Mouse (Mus musculus): Measurements from ENCODE around the gene Rnf103. TPM values are rescaled to one million over a fixed set of nuclear protein-coding genes. Genes with fewer than 3 reads are reported as not detected.

Gene Rnf103
- polyA plus RNA-seq, 1 experiment from 2014 or later = 18.9 TPM

DNA sequence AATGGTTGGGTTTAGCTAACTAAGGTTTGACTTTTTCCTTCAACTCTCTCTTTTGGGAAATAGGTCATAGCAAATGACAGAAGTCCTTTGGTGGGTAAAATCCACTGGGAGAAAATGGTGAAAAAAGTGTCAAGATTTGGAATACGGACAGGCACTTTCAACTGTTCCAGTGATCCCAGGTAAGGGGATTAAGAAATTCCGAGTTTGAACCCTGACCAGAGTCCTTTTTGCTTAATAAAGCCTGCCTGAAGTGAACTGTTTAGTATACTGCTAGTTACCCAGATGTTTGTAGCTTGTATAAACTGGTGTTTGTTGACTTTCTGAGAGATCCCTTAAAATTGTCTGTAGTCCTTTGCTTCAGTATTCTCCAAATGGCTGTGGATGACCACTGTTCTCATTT is 12.0 kb downstream of the Rnf103 start:
- no peak overlapping the region for H3K4me2 ChIP-seq (replicated peaks; ENCODE audit: low read depth, low read length)
- H3K4me3 ChIP-seq (ENCODE audit: low read depth, low read length) = no peak overlapping the region
- H3K36me3 ChIP-seq (ENCODE audit: insufficient read depth, low read length) = 0 out of 2 replicates have a peak, but pooled peaks cover 4% of the 10 kb centered on the region
- H3K27ac ChIP-seq (ENCODE audit: low read length) = no peak overlapping the region
- ATAC-seq (no peak), DNase-seq (ENCODE audit: low spot score) (no peak)
- TF ChIP-seq EP300 (IDR thresholded peaks at IDR 0.05) (no peak), CTCF (IDR thresholded peaks at IDR 0.05) (no peak)
- no peaks in the 10 kb centered on the region for H3K27me3 ChIP-seq (replicated peaks; ENCODE audit: insufficient read depth, low read length)
- H3K4me1 ChIP-seq (ENCODE audit: insufficient read depth, low read depth, low read length) = no peaks in the 10 kb centered on the region
- no peaks in the 10 kb centered on the region for H3K9me3 ChIP-seq (ENCODE audit: low read length)
- H3K9ac ChIP-seq (replicated peaks; ENCODE audit: low read depth) = no peak overlapping the region
- WGBS = 92% methylated on average over 2 of the region's 2 CpGs

DNA sequence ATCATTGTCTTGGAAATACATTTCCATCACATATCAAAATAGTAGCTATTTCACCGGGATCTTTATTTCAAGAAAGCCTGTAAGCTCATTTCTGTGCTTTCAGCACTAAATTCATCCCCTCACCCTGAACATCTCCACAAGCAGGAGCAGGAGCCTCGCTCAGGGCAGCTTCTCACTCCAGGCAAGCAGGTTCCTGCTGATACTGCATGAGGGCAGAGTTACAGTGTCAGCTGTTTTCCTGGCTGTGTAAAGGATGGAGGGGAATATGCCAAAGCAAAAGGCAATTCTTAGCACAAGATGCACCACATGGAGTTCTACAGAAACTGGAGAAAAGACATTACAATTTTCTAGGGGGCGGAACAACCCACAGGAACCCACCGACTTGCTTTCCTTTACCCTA is 25.8 kb downstream of the Rnf103 start:
- Histone ChIP-seq H3K4me3 (ENCODE audit: low read depth, low read length) (no peak overlapping the region), H3K36me3 (ENCODE audit: insufficient read depth, low read length) (no peaks in the 10 kb centered on the region), H3K27ac (ENCODE audit: low read length) (no peak overlapping the region), H3K4me2 (replicated peaks; ENCODE audit: low read depth, low read length) (no peak overlapping the region), H3K4me1 (ENCODE audit: insufficient read depth, low read depth, low read length) (no peaks in the 10 kb centered on the region), H3K9me3 (ENCODE audit: low read length) (no peaks in the 10 kb centered on the region), H3K9ac (replicated peaks; ENCODE audit: low read depth) (no peak overlapping the region), H3K27me3 (replicated peaks; ENCODE audit: insufficient read depth, low read length) (no peaks in the 10 kb centered on the region)
- no peak for ATAC-seq
- 84% methylated on average over 4 of the region's 4 CpGs for WGBS
- no peak for DNase-seq (ENCODE audit: low spot score)
- TF ChIP-seq CTCF (IDR thresholded peaks at IDR 0.05) (no peak), EP300 (IDR thresholded peaks at IDR 0.05) (no peak)

DNA sequence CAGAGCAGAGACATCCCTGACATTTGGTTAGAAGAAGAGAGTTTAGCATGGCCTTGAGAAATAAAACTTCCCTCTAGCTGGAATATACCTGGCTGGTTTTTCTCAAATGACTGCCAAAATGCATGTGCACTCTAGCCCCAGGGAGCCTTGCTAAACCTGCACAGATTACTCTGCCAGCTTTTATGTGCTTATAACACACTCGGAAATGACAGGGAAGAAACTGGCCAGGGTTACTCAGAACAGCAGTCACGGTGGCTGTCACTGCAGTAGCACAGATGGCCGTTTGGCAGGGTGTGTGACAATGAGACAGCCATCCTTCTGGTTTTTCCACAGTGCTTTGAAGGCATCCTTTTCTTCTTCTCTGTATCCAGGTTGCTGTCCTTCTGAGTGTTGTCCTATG is 31.9 kb downstream of the Rnf103 start:
- no peaks in the 10 kb centered on the region for H3K4me1 ChIP-seq (ENCODE audit: insufficient read depth, low read depth, low read length)
- ATAC-seq (no peak), DNase-seq (ENCODE audit: low spot score) (no peak)
- H3K9me3 ChIP-seq (ENCODE audit: low read length) = no peaks in the 10 kb centered on the region
- no peaks in the 10 kb centered on the region for H3K36me3 ChIP-seq (ENCODE audit: insufficient read depth, low read length)
- TF ChIP-seq EP300 (IDR thresholded peaks at IDR 0.05) (no peak), CTCF (IDR thresholded peaks at IDR 0.05) (no peak)
- H3K27me3 ChIP-seq (replicated peaks; ENCODE audit: insufficient read depth, low read length) = no peaks in the 10 kb centered on the region
- 41% methylated on average over 3 of the region's 3 CpGs for WGBS
- no peak overlapping the region for H3K4me3 ChIP-seq (ENCODE audit: low read depth, low read length)
- no peak overlapping the region for H3K9ac ChIP-seq (replicated peaks; ENCODE audit: low read depth)
- no peak overlapping the region for H3K27ac ChIP-seq (ENCODE audit: low read length)
- H3K4me2 ChIP-seq (replicated peaks; ENCODE audit: low read depth, low read length) = no peak overlapping the region

- Histone ChIP-seq H3K9ac (replicated peaks; ENCODE audit: low read depth) (no peak overlapping the region), H3K4me2 (replicated peaks; ENCODE audit: low read depth, low read length) (no peak overlapping the region), H3K9me3 (ENCODE audit: low read length) (no peaks in the 10 kb centered on the region), H3K4me3 (ENCODE audit: low read depth, low read length) (no peak overlapping the region), H3K4me1 (ENCODE audit: insufficient read depth, low read depth, low read length) (no peaks in the 10 kb centered on the region), H3K27me3 (replicated peaks; ENCODE audit: insufficient read depth, low read length) (no peaks in the 10 kb centered on the region), H3K27ac (ENCODE audit: low read length) (no peak overlapping the region), H3K36me3 (ENCODE audit: insufficient read depth, low read length) (no peaks in the 10 kb centered on the region)
- ATAC-seq (no peak), DNase-seq (ENCODE audit: low spot score) (no peak)
- TF ChIP-seq EP300 (IDR thresholded peaks at IDR 0.05) (no peak), CTCF (IDR thresholded peaks at IDR 0.05) (no peak)
- WGBS = 86% methylated on average over 10 of the region's 10 CpGs
Observed at GRCm38 (mm10) chr6:71527056-71527455, 33.4 kb downstream of the Rnf103 start.

DNA sequence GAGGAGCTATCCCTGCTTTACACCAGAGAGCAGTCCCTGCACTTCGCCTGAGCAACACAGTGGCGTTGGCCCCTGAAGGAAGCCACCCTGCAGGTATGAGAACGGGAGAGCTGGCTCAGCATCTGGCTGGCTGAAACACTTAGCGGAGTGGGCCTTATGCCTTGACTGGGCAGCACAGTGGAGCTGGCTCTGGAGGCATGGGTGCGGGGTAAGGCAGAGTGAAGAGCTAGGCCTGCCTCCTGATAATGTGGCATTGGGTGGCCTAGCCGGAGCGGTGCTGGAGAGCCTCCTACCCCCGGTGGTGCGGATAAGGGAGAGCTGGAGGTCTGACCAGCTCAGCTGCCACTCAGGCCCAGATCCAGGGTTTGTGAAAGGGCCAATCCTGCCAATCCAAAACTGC is 34.1 kb downstream of the Rnf103 start:
- Histone ChIP-seq H3K27me3 (replicated peaks; ENCODE audit: insufficient read depth, low read length) (no peaks in the 10 kb centered on the region), H3K9ac (replicated peaks; ENCODE audit: low read depth) (no peak overlapping the region), H3K4me3 (ENCODE audit: low read depth, low read length) (no peak overlapping the region), H3K9me3 (ENCODE audit: low read length) (no peaks in the 10 kb centered on the region), H3K4me1 (ENCODE audit: insufficient read depth, low read depth, low read length) (no peaks in the 10 kb centered on the region), H3K27ac (ENCODE audit: low read length) (no peak overlapping the region), H3K4me2 (replicated peaks; ENCODE audit: low read depth, low read length) (no peak overlapping the region), H3K36me3 (ENCODE audit: insufficient read depth, low read length) (no peaks in the 10 kb centered on the region)
- DNase-seq (ENCODE audit: low spot score) (no peak), ATAC-seq (no peak)
- TF ChIP-seq CTCF (IDR thresholded peaks at IDR 0.05) = no peak
- no peak for TF ChIP-seq EP300 (IDR thresholded peaks at IDR 0.05)
- 91% methylated on average over 9 of the region's 9 CpGs for WGBS

- no peaks in the 10 kb centered on the region for H3K36me3 ChIP-seq (ENCODE audit: insufficient read depth, low read length)
- H3K4me2 ChIP-seq (replicated peaks; ENCODE audit: low read depth, low read length) = no peak overlapping the region
- H3K9me3 ChIP-seq (ENCODE audit: low read length) = no peaks in the 10 kb centered on the region
- no peaks in the 10 kb centered on the region for H3K27me3 ChIP-seq (replicated peaks; ENCODE audit: insufficient read depth, low read length)
- H3K9ac ChIP-seq (replicated peaks; ENCODE audit: low read depth) = no peak overlapping the region
- no peak overlapping the region for H3K4me3 ChIP-seq (ENCODE audit: low read depth, low read length)
- TF ChIP-seq CTCF (IDR thresholded peaks at IDR 0.05) (no peak), EP300 (IDR thresholded peaks at IDR 0.05) (no peak)
- H3K27ac ChIP-seq (ENCODE audit: low read length) = no peak overlapping the region
- ATAC-seq (no peak), DNase-seq (ENCODE audit: low spot score) (no peak)
- WGBS = 81% methylated on average over 8 of the region's 8 CpGs
- no peaks in the 10 kb centered on the region for H3K4me1 ChIP-seq (ENCODE audit: insufficient read depth, low read depth, low read length)
Observed at GRCm38 (mm10) chr6:71530176-71530575, 36.5 kb downstream of the Rnf103 start.

GRCm38 (mm10) chr6:71537286-71537685 is 43.6 kb downstream of the Rnf103 start:
- ATAC-seq = no peak
- Histone ChIP-seq H3K4me3 (ENCODE audit: low read depth, low read length) (no peak overlapping the region), H3K36me3 (ENCODE audit: insufficient read depth, low read length) (no peaks in the 10 kb centered on the region), H3K4me1 (ENCODE audit: insufficient read depth, low read depth, low read length) (no peaks in the 10 kb centered on the region), H3K9me3 (ENCODE audit: low read length) (no peaks in the 10 kb centered on the region), H3K27me3 (replicated peaks; ENCODE audit: insufficient read depth, low read length) (no peaks in the 10 kb centered on the region), H3K27ac (ENCODE audit: low read length) (no peak overlapping the region), H3K4me2 (replicated peaks; ENCODE audit: low read depth, low read length) (no peak overlapping the region), H3K9ac (replicated peaks; ENCODE audit: low read depth) (no peak overlapping the region)
- DNase-seq (ENCODE audit: low spot score) = peak; percentile 59
- no peak for TF ChIP-seq EP300 (IDR thresholded peaks at IDR 0.05)
- no peak for TF ChIP-seq CTCF (IDR thresholded peaks at IDR 0.05)

All from lung, postnatal 0 days (tissue).